Mouse (Mus musculus) stomach, postnatal 0 days (tissue): ENCODE measurements around the gene Prkd2.

ENCODE experiments used
- CTCF ChIP-seq: IDR thresholded peaks from 2 replicates; pipeline ENCODE4 v1.5.1; 2016; ENCODE audit warnings: antibody characterized with exemption, low read depth, mild to moderate bottlenecking, moderate library complexity
- EP300 ChIP-seq: optimal IDR thresholded peaks from 2 replicates; pipeline ENCODE3; 2016; ENCODE audit warnings: antibody characterized with exemption

DNA sequence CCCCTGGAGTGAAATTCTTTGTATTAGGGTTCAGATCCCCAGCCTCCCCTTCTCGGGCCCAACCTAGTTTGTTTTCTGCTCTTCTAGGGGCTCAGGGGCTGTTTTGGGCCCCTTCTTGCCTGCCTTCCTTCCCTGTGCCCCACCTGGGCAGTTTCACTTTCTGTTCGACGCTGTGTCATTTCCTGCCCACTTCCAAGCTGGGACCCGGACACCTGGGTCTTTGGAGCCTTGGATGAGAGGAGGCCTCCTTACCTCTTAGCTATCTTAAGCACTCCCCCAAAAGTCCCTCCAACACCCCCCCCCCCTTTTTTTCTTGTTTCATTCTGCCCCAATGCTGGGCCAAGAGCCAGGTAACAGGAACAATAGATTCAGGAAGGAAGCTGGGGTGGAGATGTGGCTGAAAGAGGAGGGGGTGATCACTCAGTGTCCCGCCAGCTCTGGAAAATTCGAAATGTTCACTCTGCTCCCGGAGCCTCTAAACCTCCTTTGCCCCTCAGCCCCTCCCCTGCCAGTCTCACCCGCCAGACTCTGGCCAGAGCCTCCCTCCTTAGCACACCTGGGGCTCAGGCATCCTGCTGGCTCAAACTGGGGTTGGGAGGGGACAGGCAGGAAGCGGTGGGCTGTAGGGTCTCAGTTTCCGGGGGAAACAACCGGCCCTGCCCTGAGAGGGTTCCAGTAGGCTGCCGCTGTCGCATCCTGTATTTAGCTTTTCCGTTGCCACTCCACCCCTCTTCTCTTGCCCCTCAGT lies 2.5 kb downstream of the Prkd2 start:
- TF ChIP-seq CTCF = no peak
- no peak for TF ChIP-seq EP300
